Mouse (Mus musculus) G1E-ER4 (cell line): ENCODE results near the gene Psip1. TPM values are rescaled to one million over a fixed set of nuclear protein-coding genes. Genes with fewer than 3 reads are reported as not detected.

Experiments
- GATA1 ChIP-seq: IDR thresholded peaks from one replicate; pipeline ENCODE4 v1.8.0; 2012; ENCODE audit warnings: low read length, inconsistent platforms
- polyA plus RNA-seq: library from polyadenylated mRNA; stranded (reverse); fragments of >175 nt; gene quantifications from 2 replicates; pipeline ENCODE4 v1.2.3, GENCODE M21; 2012

Psip1 gene
- 80.4 and 112 TPM in 2 replicates for polyA plus RNA-seq

DNA sequence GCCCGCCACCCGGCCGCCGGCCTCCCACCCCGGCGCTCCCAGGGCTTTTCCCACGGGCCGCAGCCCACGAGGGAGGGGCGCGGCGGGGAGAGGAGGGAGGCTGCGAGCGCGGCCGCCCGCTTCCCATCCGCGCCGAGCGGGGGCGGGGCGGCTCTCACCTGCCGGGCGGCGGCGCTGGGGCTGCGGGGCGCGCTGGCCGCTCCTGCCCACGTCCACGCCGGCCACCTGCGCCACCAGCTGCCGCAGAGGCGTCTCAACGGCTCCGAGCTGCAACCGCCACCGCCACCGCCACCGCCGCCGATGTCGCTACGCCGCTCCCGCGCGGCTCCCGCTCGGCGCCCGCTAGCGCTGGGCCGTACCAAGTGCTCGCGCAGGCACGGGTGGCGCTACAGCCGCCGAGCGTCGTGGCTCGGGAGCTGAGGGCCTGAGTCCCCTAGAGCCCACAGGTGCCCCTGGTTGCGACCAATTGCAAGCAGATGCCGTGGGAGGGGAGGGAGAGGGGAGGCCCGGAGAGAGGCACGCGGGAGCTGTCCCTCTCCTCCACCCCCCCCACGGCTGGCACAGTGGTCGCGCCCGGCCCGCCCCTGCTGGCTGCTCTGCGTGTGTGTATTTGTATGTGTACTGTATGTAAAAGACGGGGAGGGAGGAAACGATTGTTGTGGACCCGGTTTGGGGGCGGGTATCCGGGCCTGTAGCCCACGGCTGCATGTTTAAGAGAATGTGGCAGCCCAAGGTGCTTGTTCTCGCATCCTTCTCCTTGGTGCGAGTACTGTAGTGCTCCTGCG is at the start of gene Psip1:
TSS of gene Psip1 (minus strand) at position 343 of the 785 bp plus-strand sequence.
- TF ChIP-seq GATA1: no peak

GRCm38 (mm10) chr4:83534024-83534423 is 47.8 kb upstream of the Psip1 start:
- TF ChIP-seq GATA1: no peak

DNA sequence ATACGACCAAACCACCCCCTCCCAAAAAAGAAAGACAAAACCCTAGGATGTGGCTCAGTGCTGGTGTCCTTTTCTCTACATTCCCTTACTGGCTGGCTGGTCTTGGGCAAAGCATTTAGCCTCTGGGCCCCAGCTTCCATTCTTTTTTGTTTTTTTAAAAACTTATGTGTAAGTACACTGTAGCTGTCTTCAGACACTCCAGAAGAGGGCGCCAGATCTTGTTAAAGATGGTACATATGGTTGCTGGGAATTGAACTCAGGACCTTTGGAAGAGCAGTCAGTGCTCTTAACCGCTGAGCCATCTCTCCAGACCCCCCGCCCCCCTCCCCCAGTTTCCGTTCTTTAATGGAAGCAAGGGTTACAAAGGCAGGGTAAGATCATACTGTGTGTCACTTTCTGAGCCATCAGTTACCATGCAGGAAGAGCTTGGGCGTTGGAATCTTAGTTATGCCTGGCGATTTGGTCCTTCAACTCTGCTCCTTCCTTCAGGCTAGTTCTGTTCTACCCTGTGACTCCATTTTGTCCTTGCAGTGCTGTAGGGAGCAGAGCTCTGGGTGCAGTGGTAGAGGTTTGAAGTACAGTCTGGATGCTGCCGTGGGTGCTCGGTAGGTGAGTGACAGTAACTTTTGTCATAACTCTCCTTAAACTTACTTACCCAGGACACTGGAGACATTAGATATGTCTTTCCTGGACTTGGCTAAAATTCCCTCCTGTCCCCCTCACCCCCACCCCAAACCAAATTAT is 47.1 kb upstream of the Psip1 start:
- TF ChIP-seq GATA1: no peak

GRCm38 (mm10) chr4:83527921-83528320 is 41.7 kb upstream of the Psip1 start:
- no peak for TF ChIP-seq GATA1

GRCm38 (mm10) chr4:83526988-83527334 is 40.7 kb upstream of the Psip1 start:
- no peak for TF ChIP-seq GATA1

DNA sequence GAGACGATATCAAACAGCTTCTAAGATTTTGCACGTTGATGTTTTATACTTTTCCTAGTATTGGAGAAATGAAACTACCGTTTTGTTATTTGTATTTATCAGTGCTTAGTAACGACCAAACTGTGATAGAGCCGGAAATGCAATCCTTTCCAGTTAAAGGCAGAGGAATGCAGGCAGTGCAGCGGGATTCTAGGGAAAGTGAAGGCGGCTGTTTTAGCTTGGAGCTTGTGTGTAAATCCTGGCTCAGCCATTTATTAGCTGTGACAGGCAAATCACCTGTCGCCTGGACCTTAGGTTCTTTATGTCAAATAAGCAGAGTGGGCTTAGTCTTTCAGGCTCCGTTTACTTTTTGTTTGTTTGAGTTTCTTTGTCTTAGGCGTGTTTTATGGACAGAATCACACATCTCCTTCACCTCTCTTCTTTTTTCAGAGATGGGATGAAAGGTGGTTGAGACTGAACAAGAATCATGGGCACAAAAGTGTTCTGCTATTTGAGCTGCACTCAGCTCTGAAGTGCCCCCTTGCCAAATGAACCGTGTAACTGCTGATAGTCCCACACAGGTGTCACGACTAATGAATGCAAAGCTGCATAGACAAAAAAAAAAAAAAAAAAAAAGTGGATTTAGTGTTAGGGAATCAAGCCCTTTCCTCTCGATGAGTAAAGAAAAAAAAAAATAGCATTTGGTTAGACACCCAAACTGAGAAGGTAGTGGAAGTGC is 40.2 kb upstream of the Psip1 start:
- TF ChIP-seq GATA1: no peak

DNA sequence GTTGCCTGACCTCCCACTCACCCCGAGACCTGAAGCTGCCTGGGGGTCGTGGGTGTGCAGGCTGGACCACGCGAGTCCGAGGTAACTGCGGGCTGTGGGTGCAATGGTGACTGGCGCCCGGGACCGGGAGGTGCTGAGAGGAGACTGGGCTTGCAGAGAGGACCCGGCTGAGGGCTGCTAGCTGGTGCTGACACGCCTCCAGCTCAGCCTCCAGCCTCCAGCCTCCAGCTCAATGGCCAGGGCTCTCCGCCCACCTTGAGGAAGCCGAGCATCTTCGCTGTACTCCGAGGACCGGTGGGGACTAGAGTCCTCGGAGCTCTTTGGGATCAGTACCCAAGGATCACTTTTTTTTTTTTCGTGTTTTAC is 39.4 kb upstream of the Psip1 start:
- no peak for TF ChIP-seq GATA1

GRCm38 (mm10) chr4:83524843-83525689 is 38.8 kb upstream of the Psip1 start, which contains the start of gene Ccdc171:
Gene Ccdc171 (plus strand): TSS chr4:83525545.
- no peak for TF ChIP-seq GATA1

- TF ChIP-seq GATA1: no peak
Measured at GRCm38 (mm10) chr4:83524456-83524842, 38.2 kb upstream of the Psip1 start.

- no peak for TF ChIP-seq GATA1
Measured at GRCm38 (mm10) chr4:83522066-83522465, 35.8 kb upstream of the Psip1 start.

- no peak for TF ChIP-seq GATA1
Measured at GRCm38 (mm10) chr4:83520308-83520707, 34.0 kb upstream of the Psip1 start.

DNA sequence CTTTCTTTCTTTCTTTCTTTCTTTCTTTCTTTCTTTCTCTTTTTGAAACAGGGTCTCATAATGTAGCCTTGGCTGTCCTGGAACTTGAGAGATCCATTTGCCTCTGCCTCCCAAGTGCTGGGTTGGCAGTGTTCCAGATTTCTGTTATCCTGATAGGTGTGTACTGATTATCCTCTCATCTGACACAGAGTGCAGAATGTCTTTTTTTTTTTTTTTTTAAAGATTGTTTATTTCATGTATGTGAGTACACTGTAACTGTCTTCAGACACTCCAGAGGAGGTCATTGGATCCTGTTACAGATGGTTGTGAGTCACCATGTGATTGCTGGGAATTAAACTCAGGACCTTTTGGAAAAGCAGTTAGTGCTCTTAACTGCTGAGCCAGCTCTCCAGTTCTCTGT is 33.5 kb upstream of the Psip1 start:
- no peak for TF ChIP-seq GATA1

DNA sequence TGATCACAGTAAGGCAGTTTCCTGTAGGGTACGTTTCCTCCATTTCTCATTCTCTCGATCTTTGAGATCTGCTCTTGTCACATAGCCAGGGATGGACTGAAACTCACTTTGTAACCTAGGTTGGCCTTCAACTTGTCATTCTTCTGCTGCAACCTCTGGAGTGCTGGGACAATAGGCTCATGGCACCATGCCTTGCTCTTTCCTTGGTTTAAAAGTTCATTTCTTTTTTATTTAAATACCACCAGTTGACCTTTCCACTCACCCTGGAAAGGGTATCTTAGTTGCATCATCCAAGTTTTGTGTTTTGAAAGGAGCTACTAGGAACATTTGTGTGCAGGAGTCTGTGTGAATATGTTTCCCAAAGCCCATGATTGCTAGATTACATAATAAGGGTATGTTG is 32.9 kb upstream of the Psip1 start:
- TF ChIP-seq GATA1: no peak

DNA sequence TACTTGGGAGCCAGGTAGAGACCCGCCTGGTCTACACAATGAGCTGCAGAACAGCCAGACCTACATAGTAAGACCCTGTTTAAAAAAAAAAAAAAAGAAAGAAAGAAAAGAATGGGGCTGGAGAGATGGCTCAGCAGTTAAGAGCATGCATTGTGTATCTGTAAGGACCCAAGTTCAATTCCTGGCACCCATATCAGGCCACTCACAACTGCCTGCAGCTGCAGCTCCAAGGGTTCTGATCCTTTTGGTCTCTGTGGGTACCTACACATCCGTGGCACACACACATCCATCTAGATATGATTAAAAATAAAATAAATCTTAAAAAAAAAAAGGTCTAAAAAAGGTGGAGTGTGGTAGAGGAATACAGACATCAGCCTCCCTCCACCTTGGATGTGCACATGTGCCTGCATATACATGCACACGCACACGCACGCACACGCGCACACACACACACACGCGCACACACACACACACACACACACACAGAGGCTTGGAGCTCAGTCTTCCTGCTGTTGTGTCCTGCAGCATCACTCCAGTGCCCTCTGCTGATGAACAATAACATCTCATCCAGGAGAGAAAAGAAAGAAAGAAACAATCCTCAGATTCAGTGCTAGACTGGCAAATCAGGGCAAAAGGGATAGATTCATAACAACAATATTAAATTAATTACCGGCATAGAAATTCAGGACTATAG is 28.9 kb upstream of the Psip1 start:
- TF ChIP-seq GATA1: no peak

- TF ChIP-seq GATA1: no peak
Measured at GRCm38 (mm10) chr4:83514183-83514582, 27.9 kb upstream of the Psip1 start.
